Mouse (Mus musculus) activated CD4-positive, CD25-positive, alpha-beta regulatory T cell, adult 4 months (primary cell): ENCODE data around the gene Fhl3. TPM values are rescaled to one million over a fixed set of nuclear protein-coding genes. Genes with fewer than 3 reads are reported as not detected.

ENCODE experiments used
- ATAC-seq: one replicate; pipeline ENCODE4 v1.8.0; 2017
- polyA plus RNA-seq, 2 experiments: library from polyadenylated mRNA; unstranded; fragments of 100-300 nt; shearing (Covaris generic); gene quantifications; one replicate each; pipeline ENCODE4 v1.2.1; 2017

Fhl3 gene
- 10 to 100 TPM in 1 of 2 experiments, 1 to 10 TPM in 1; 7.2 to 14.7 TPM for polyA plus RNA-seq

GRCm38 (mm10) chr4:124700248-124700971 is at the start of gene Fhl3:
Gene Fhl3, plus strand, starts transcription at chr4:124700701.
- ATAC-seq: peak; percentile 40

GRCm38 (mm10) chr4:124652886-124653285 is 47.6 kb upstream of the Fhl3 start:
- ATAC-seq: no peak

- no peak for ATAC-seq
Observed at GRCm38 (mm10) chr4:124656518-124656853, 44.0 kb upstream of the Fhl3 start, which contains the start of gene Pou3f1. Gene Pou3f1, plus strand, starts transcription at chr4:124656807.

- ATAC-seq: peak; percentile 67
Observed at GRCm38 (mm10) chr4:124656854-124657650, 43.4 kb upstream of the Fhl3 start.

GRCm38 (mm10) chr4:124657781-124658180 is 42.7 kb upstream of the Fhl3 start:
- no peak for ATAC-seq

- no peak for ATAC-seq
Observed at GRCm38 (mm10) chr4:124658412-124658851, 42.1 kb upstream of the Fhl3 start.

GRCm38 (mm10) chr4:124659251-124660217 is 41.0 kb upstream of the Fhl3 start:
- no peak for ATAC-seq

- no peak for ATAC-seq
Observed at GRCm38 (mm10) chr4:124660603-124661002, 39.9 kb upstream of the Fhl3 start.

GRCm38 (mm10) chr4:124663034-124663433 is 37.5 kb upstream of the Fhl3 start:
- ATAC-seq: no peak

GRCm38 (mm10) chr4:124664185-124664584 is 36.3 kb upstream of the Fhl3 start:
- no peak for ATAC-seq

- no peak for ATAC-seq
Observed at GRCm38 (mm10) chr4:124664604-124665003, 35.9 kb upstream of the Fhl3 start.

GRCm38 (mm10) chr4:124667476-124668033 is 32.9 kb upstream of the Fhl3 start:
- ATAC-seq: no peak

- no peak for ATAC-seq
Observed at GRCm38 (mm10) chr4:124668078-124668477, 32.4 kb upstream of the Fhl3 start.

GRCm38 (mm10) chr4:124670232-124670631 is 30.3 kb upstream of the Fhl3 start:
- no peak for ATAC-seq

- ATAC-seq: no peak
Observed at GRCm38 (mm10) chr4:124671583-124671982, 28.9 kb upstream of the Fhl3 start.

GRCm38 (mm10) chr4:124672347-124673320 is 27.9 kb upstream of the Fhl3 start:
- no peak for ATAC-seq

- no peak for ATAC-seq
Observed at GRCm38 (mm10) chr4:124674334-124675032, 26.0 kb upstream of the Fhl3 start.

- ATAC-seq: no peak
Observed at GRCm38 (mm10) chr4:124675037-124675436, 25.5 kb upstream of the Fhl3 start.

- ATAC-seq: no peak
Observed at GRCm38 (mm10) chr4:124675958-124676357, 24.5 kb upstream of the Fhl3 start.

GRCm38 (mm10) chr4:124682270-124682669 is 18.2 kb upstream of the Fhl3 start:
- ATAC-seq: peak; percentile 46
